Mouse (Mus musculus) lung, adult 18-20 months (tissue): ENCODE measurements around the gene Lztr1.
"Not testable (repeated sequence)": the region's sequence is repeated elsewhere in the genome, so short reads cannot be mapped to it uniquely, and the experiment has no call there.

Source experiments
- DNase-seq, 2 experiments: peaks; one replicate each; pipeline ENCODE4 v3.0.0; 2022; ENCODE audit warnings: mixed read lengths in 2 of 2

Lztr1 gene

GRCm38 (mm10) chr16:17508031-17508430 is 457 bp upstream of the Lztr1 start:
- not testable (repeated sequence) for DNase-seq

- DNase-seq: no peak
These were observed 731 bp downstream of the Lztr1 start for GRCm38 (mm10) chr16:17509240-17509597.

DNA sequence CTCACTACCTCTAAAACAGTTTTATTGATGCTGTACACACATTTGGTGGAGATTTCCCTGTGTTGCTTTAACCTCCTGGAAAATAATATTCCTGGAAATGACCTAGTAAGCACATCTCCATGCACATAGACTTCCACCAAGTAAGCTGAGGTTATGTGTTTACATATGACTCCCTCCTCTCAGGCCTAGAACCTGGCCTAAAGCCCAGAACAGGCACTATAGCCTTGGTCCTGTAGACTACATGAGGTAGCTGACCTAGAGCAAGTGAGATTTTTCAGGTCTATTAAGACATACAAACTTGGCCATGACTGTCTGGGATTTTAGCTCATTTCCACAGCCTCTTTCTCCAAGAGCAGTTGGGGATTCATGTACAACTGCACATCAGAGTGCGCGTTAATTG is 1.7 kb downstream of the Lztr1 start:
- DNase-seq: peak in 1 of 2 experiments; percentile 24

DNA sequence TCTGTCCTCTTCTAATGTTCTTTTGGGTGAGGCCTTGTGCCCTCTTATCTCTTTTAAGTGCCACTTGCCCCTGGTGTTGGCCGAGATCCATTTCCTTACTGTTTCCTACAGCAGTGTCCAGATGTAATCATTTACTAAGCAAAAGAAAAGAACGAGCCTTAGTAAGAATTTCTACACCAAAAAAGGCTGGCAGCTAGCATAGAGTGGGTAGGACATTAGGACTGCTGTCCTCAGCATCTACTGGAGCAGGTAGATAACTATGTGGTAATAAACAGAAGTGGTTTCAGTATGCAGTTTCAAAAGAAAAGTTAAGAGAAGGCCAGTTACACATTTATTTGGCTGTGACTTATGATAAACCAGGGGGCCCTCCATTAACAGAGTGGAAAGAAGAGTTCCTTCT is 2.2 kb downstream of the Lztr1 start:
- peak in 1 of 2 experiments; percentile 33 for DNase-seq

DNA sequence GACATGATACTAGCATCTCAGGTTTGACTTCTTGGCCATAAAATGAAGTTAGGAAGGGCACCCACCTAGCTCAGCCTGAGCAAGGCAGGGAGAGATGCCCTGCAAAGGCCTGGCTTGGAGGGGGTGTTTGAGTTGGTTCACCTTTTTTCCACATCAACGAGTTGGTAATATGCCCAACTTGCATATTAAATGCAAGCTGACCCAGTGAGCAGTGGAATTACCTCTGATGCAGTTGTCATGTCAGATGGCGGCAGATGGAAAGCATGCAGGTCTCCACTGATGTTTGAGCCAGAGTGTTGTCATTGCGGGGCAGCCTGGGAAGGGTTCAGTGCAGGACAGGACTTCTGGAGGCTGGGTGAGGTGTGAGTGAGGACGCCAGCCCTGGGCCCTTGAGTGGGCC is 2.9 kb downstream of the Lztr1 start:
- DNase-seq: no peak

DNA sequence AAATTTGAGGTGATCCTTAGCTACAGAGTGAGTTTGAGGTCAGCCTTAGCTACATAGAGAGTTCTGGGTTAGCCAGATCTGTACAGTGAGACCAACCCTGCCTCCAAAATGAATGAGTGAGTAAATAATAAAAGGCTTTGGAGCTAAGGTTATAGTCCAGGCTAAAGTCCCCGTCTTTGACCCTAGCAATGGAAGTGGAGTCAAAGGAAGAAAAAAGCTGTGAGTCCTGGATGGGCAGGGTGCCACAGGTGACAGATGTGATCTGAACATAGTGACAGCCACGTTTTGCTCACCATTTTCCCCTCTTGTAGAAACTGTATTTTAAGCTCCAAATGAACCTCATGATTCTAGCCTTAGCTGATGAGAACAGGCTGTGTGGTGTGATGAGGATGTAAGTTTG is 10.4 kb downstream of the Lztr1 start:
- DNase-seq: no peak

- DNase-seq: no peak
These were observed 15.7 kb downstream of the Lztr1 start for GRCm38 (mm10) chr16:17524156-17524555.

- no peak for DNase-seq
These were observed 17.0 kb downstream of the Lztr1 start for GRCm38 (mm10) chr16:17525524-17525923.

DNA sequence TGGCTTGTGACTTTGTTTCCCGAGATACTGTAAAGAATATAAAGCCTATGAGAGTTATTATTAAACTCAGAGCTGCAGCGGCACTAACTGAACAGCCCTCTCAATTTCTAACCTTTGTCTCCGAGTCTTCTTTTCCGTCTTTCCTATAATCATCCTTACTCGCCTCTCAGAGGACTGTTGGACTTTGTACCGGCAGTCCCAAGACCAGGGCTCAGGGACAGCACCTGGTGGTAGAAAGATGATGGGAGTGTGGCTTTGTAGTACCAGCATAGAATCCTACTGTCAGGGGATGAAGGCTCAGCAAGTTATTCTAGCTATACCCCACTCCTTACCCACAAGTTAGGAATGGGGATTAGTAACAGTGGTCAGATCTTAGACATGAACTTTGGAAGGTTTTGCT is 17.7 kb downstream of the Lztr1 start:
- no peak for DNase-seq

GRCm38 (mm10) chr16:17527606-17528005 is 19.1 kb downstream of the Lztr1 start:
- no peak for DNase-seq

DNA sequence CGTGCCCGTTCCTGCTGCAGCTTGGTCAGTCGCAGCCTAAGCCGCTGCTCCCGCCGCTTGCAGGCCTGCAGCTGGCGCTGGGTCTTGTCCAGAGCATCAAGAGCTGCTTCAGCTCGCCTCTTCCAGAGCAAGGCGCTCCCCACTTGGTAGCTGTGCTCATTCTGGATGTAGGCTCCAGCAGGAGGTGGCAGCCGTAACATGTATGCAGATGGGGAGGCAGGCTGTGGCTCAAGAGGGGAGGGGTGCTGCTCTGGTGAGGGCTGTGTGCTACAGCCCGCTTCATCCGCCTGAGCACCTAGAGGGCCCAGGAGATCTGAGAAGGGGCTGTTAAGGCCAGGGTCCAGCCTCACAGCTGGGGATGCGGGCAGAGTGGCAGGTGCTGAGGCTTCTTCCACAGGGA is 19.8 kb downstream of the Lztr1 start:
- DNase-seq: no peak

DNA sequence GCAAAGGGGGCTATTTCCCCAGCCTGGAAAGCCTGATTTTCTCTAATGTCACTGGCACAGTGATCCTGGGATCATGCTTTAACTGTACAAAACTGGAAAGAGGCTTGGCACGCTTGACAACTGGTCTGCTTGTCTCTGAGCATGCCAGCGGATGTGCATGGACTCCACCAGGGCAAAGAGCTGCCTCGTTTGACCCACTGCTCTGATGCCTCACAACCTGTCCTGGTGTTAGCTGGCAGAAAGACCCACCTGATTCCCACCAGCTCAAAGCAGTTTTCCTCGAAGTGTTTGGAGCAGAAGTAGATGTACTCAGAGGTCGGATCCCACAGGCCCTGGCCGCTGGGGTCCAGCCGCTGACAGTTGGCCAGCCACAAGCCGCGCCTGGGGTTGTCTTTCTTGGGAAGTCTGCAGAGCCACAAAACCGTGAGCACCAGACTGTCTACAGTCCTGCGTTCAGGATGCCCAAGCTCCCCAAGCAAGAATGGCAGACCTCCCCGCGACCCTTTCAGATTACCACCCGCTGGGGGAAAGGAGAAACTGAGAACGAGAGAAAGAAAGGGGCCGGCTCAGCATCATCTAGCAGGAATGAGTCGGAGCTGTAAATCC is 21.6 kb downstream of the Lztr1 start:
- no peak for DNase-seq

DNA sequence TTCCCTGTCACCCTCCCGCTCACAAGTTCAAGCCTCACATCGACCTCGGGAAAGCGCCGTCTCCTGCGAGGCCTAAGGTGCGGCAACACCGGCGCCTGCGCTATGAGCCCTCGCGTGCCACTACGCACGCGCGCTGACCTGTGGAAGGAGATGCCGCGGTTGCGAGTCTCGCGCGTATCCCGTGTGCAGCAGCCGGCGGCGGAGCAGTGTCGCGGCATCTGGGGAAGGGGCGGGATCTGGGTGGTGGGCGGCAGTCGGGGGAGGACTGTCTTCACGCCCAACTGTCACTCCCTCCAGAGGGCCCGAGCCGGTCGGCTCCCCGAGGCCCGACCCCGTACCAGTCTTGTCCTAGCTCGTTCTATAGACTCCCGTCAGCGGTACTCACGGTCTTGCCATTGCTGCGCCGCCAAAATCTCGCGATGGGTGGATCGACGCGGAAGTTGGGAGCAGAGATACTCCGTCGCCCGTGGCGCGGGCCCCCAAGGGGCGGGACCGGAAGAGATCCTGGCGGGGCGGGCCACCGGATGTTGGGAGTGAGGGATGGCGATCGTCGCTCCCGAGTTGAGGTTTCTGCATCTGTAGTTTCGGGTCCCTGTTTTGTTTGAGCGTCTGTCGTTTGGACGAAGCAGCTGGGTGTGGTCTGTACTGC is 22.3 kb downstream of the Lztr1 start, which contains the start of gene Thap7:
TSS of gene Thap7 (minus strand) at position 497 of the 649 bp plus-strand sequence.
- DNase-seq: peak; percentile 96 to 97

DNA sequence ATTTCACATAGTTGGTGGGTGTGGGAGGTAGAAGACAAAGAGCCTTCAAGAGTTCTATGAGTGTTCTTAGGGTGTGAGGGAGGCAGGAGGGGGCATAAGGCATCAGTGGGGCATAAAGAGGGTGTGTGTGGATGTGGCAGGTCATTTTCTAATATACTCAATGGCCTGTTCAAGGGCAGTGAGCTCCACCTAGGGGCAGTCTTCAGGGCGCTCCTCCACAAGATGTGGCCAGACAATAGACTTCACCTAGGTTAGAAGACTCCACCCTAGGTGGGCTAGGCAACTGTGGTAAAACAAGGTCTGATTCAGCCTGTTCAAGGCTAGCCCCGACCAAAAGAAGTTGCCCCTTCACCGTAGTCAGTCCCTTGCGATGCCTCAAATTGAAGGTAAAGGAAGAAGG is 23.8 kb downstream of the Lztr1 start:
- no peak for DNase-seq

DNA sequence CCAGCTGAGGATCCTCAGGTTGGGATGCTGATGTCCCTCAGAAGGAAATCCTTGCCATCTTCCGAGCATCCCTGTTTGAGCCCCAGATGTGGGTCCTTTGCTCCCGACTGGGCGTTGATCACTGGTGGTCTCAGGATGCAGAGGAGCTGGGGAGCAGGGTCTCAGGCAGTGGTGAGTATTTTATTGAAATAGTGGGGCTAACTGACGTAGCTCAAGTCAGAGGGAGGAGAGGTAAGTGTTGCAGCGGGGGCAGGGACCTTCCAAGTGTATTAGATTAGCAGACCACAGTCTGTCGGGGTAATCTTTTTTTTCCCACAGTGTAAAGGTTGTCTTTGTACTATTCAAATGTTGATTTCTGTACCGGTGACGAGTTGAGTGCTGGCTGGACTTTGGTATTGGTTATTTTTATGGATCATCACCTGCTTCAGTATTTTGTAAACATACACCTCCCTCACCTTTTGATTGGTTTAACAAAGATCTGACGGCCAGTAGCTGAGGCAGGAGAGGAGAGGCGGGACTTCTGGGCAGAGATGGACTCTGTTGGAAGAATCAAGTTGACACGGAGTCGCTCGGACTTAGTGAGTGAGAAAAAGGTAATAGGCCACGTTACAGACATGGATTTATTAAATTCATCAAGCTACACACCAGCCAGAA is 24.3 kb downstream of the Lztr1 start:
- no peak for DNase-seq

- DNase-seq: no peak
These were observed 28.1 kb downstream of the Lztr1 start for GRCm38 (mm10) chr16:17536584-17536983.

- DNase-seq: no peak
These were observed 34.1 kb downstream of the Lztr1 start for GRCm38 (mm10) chr16:17542632-17543031.

GRCm38 (mm10) chr16:17552837-17553236 is 44.3 kb downstream of the Lztr1 start:
- no peak for DNase-seq

DNA sequence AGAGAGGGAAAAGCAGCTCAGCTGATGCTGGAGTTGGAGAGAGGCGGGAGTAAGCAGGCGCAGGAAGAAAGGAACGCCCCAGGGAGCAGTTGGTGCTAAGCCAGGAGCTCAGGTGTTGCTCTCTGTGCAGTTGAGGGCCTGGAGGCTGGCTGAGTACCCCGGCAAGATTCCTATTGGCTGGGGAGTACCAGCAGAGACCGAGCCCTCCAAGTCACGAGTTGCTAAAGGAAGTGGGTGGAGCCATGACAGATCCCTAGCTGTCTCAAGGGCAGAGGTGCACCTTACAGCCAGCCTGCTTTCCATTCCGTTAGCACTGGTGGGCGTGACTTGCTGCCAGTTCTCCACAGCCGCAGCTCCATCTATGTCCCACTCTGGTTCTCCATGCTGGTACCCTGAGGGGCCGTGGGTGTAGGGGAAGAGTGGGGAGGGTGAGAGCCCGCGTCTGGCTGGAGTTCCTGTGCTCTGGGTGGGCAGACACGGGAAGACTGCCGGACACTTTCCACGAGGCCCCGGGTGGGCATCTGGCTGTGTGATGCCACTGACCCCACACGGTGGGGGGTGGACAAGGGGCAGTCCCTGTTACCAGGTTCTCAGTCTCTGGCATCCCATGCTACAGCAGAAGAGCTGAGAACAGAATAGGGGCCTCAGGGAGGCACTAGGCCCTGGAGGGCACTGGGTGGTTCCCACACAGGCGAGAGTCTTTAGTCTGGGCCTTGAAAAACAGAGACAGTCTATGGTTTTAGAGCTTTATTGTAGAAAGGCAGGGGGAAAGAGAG is 45.6 kb downstream of the Lztr1 start:
- peak; percentile 89 to 92 for DNase-seq

DNA sequence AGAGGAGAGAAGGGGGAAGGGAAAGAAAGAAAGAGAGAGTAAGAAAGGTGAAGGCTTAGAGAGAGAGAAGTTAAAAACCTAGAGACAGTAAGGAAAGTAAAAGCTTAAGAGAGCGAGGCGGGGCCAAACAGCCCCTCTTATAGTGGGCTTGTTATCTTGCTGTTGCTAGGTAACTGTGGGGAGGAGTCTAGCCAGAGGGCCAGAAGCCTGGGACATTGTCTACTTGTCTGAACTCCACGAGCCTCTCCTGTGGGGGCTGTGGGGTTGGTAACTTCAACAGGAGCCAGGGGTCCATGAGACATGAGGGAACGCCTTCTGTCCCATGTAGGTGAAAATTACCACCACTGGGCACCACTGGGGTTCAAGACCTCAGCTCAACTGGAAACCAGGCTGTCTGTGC is 46.2 kb downstream of the Lztr1 start:
- peak in 1 of 2 experiments; percentile 44 for DNase-seq

DNA sequence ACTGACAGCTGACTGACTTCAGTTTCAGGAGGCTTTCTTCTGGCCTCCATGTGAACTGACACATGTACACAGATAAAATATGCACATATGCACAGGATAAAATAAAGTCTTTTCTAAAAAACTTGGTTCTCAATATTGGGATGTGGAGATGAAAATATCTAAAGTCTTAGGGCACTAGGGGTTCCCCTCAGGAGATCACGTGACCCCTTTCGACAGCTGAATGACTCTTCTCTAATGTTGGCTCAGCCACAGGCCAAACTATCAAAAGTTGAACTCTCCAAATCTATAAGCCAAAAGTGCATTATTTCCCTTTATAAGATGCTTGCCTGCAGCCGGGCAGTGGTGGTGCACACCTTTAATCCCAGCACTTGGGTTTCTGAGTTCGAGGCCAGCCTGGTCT is 47.7 kb downstream of the Lztr1 start:
- no peak for DNase-seq

GRCm38 (mm10) chr16:17556907-17557306 is 48.4 kb downstream of the Lztr1 start:
- DNase-seq: no peak

GRCm38 (mm10) chr16:17557947-17558480 is 49.5 kb downstream of the Lztr1 start:
- peak; percentile 65 to 72 for DNase-seq
